Mouse (Mus musculus) brain, adult 2 months (tissue): ENCODE measurements around the gene Lnpk.

Experiments
- DNase-seq: peaks from one replicate; pipeline ENCODE4 v3.0.0; 2011; ENCODE audit warnings: low read depth, low spot score

The Lnpk gene

GRCm38 (mm10) chr2:74578843-74579489, at the start of gene Lnpk:
Gene Lnpk (minus strand): TSS chr2:74579435.
- peak; percentile 95 for DNase-seq

- no peak for DNase-seq
Measured at GRCm38 (mm10) chr2:74620368-74620767, 41.1 kb upstream of the Lnpk start.

GRCm38 (mm10) chr2:74619676-74620246, 40.5 kb upstream of the Lnpk start:
- DNase-seq, result no peak

GRCm38 (mm10) chr2:74617706-74618105, 38.5 kb upstream of the Lnpk start:
- no peak for DNase-seq

GRCm38 (mm10) chr2:74611406-74611805, 32.2 kb upstream of the Lnpk start:
- DNase-seq, result no peak

- DNase-seq, result no peak
Measured at GRCm38 (mm10) chr2:74609350-74609749, 30.1 kb upstream of the Lnpk start.

- no peak for DNase-seq
Measured at GRCm38 (mm10) chr2:74606087-74606760, 27.0 kb upstream of the Lnpk start.

GRCm38 (mm10) chr2:74604011-74604410, 24.8 kb upstream of the Lnpk start:
- no peak for DNase-seq

- DNase-seq, result no peak
Measured at GRCm38 (mm10) chr2:74602483-74602882, 23.2 kb upstream of the Lnpk start.

- no peak for DNase-seq
Measured at GRCm38 (mm10) chr2:74597169-74597568, 17.9 kb upstream of the Lnpk start.

- no peak for DNase-seq
Measured at GRCm38 (mm10) chr2:74596094-74596493, 16.9 kb upstream of the Lnpk start.

- DNase-seq, result peak; percentile 58
Measured at GRCm38 (mm10) chr2:74578146-74578842, 941 bp downstream of the Lnpk start.

- DNase-seq, result no peak
Measured at GRCm38 (mm10) chr2:74570390-74570789, 8.8 kb downstream of the Lnpk start.

GRCm38 (mm10) chr2:74559822-74560221, 19.4 kb downstream of the Lnpk start:
- DNase-seq, result no peak

- DNase-seq, result no peak
Measured at GRCm38 (mm10) chr2:74559092-74559491, 20.1 kb downstream of the Lnpk start.

GRCm38 (mm10) chr2:74557451-74557850, 21.8 kb downstream of the Lnpk start:
- DNase-seq, result no peak

GRCm38 (mm10) chr2:74551929-74552328, 27.3 kb downstream of the Lnpk start:
- no peak for DNase-seq

GRCm38 (mm10) chr2:74548306-74548705, 30.9 kb downstream of the Lnpk start:
- DNase-seq, result no peak

- no peak for DNase-seq
Measured at GRCm38 (mm10) chr2:74508302-74508701, 70.9 kb downstream of the Lnpk start.

GRCm38 (mm10) chr2:74506439-74506838, 72.8 kb downstream of the Lnpk start:
- no peak for DNase-seq

- peak; percentile 24 for DNase-seq
Measured at GRCm38 (mm10) chr2:74500307-74500706, 78.9 kb downstream of the Lnpk start.

- DNase-seq, result no peak
Measured at GRCm38 (mm10) chr2:74497851-74498250, 81.4 kb downstream of the Lnpk start.
